Mouse (Mus musculus) ES-E14 (cell line): ENCODE results near the gene Cetn4.

Experiments used
- CHD2 ChIP-seq: IDR thresholded peaks from 2 replicates; pipeline ENCODE4 v1.6.1; 2014; ENCODE audit warnings: mild to moderate bottlenecking, low read depth, low read length, inconsistent platforms
- HCFC1 ChIP-seq: IDR thresholded peaks from 2 replicates; pipeline ENCODE4 v1.6.1; 2012; ENCODE audit warnings: low read length, inconsistent platforms, borderline replicate concordance; ENCODE audit not compliant: insufficient read depth
- ZC3H11A ChIP-seq: IDR thresholded peaks from 2 replicates; pipeline ENCODE4 v1.6.1; 2012; ENCODE audit warnings: low read depth, mild to moderate bottlenecking, inconsistent platforms, low read length, borderline replicate concordance
- ZNF384 ChIP-seq: IDR thresholded peaks from 2 replicates; pipeline ENCODE4 v1.6.1; 2012; ENCODE audit warnings: low read depth, low read length, inconsistent platforms

GRCm38 (mm10) chr3:37354737-37355136, 42.2 kb upstream of the Cetn4 start:
- TF ChIP-seq HCFC1: no peak
- no peak for TF ChIP-seq ZNF384
- no peak for TF ChIP-seq CHD2
- TF ChIP-seq ZC3H11A: no peak
